ENCODE assay signal across 8 mouse cellular contexts in genomic region chr17:46856471-46857360, GRCm38 (mm10). TPM values are rescaled to one million over a fixed set of nuclear protein-coding genes. Genes with fewer than 3 reads are reported as not detected.
DNase-seq lines count a peak whose midpoint lies in the region; ATAC-seq and TF ChIP-seq lines count a peak whose summit lies in the region.

No protein-coding gene starts in this region.

- ATAC-seq in cerebellum, adult (ENCODE audit: insufficient number of reproducible peaks, low FRiP score, low TSS enrichment), result peak; percentile 16; the same call in 1 of the 2 replicates
- peak; percentile 37 for ATAC-seq in forebrain, embryonic 14.5 days
- ATAC-seq in lung, embryonic 16.5 days (ENCODE audit: low read depth), result peak; percentile 21

- in situ Hi-C loops in CH12.LX (cut with MboI; ENCODE audit: low pct_ligation_motif_present, low pct_unique_long_range_greater_than_20kb, low sequenced_read_pairs), result no loop called here

- WGBS in forebrain, embryonic 14.5 days, result under 1% methylated on average over 82 of the region's 87 CpGs
- WGBS in lung, embryonic 16.5 days, result under 1% methylated on average over 74 of the region's 87 CpGs

- TF ChIP-seq CTCF in CH12.LX (conservative IDR thresholded peaks at IDR 0.05 in 1 of 2, IDR thresholded peaks at IDR 0.05 in 1 of 2; ENCODE audit: low read depth in 2 of 2, low read length in 2 of 2), result no peak

- H3K4me1 ChIP-seq in CH12.LX (ENCODE audit: control insufficient read depth in 1 of 2, insufficient read depth in 2 of 2), result peaks cover 10 to 46% of the 10 kb centered on the region in 2 experiments
- H3K4me1 ChIP-seq in forebrain, embryonic 14.5 days (ENCODE audit: control insufficient read depth, insufficient read depth, low read length), result peaks cover 26% of the 10 kb centered on the region
- peaks cover 33% of the 10 kb centered on the region for H3K4me1 ChIP-seq in lung, embryonic 16.5 days (replicated peaks; ENCODE audit: control insufficient read depth, insufficient read depth, low read length)

- H3K27ac ChIP-seq in CH12.LX (ENCODE audit: insufficient read depth, low read depth), result peak overlapping the region; percentile 78
- peak overlapping the region; percentile 100 for H3K27ac ChIP-seq in forebrain, embryonic 14.5 days (ENCODE audit: low read depth, low read length)
- peak overlapping the region; percentile 99 for H3K27ac ChIP-seq in lung, embryonic 16.5 days (ENCODE audit: low read length)

- intact Hi-C loops in heart, postnatal 25 days (cut with DNase I), result loop anchor here (1.0 kb wide), 1 partner anchor 74 kb away; the partner anchor contains the start of gene Rpl7l1

- H3K4me3 ChIP-seq in CH12.LX (replicated peaks in 1 of 3; ENCODE audit: low read depth in 2 of 3, low read length in 2 of 3, poor library complexity in 1 of 3), result peak overlapping the region; percentile 74 to 84 (median 83)
- H3K4me3 ChIP-seq in forebrain, embryonic 14.5 days (ENCODE audit: low read depth, low read length), result peak overlapping the region; percentile 98
- H3K4me3 ChIP-seq in lung, embryonic 16.5 days (ENCODE audit: low read length), result peak overlapping the region; percentile 77

- peak; percentile 39 for DNase-seq in CH12.LX (ENCODE audit: extremely low read depth)
- peak; percentile 91 for DNase-seq in forebrain, embryonic 14.5 days (ENCODE audit: low spot score)
- DNase-seq in heart, postnatal 25 days (ENCODE audit: low spot score), result peak; percentile 49
- peak; percentile 70 for DNase-seq in layer of hippocampus, adult 9-11 months
- DNase-seq in ovary, postnatal 10 days (ENCODE audit: low spot score), result peak; percentile 62
- DNase-seq in thymus, postnatal 0 days (ENCODE audit: low spot score), result peak; percentile 66

- peaks cover 0 to 2% of the 10 kb centered on the region in 2 experiments for H3K36me3 ChIP-seq in CH12.LX (replicated peaks in 1 of 2; ENCODE audit: control insufficient read depth in 1 of 2, insufficient read depth in 1 of 2, low read length in 1 of 2)
- no peaks in the 10 kb centered on the region; the same call in 1 of the 2 replicates for H3K36me3 ChIP-seq in forebrain, embryonic 14.5 days (ENCODE audit: control insufficient read depth, insufficient read depth, low read length)
- no peaks in the 10 kb centered on the region for H3K36me3 ChIP-seq in lung, embryonic 16.5 days (ENCODE audit: control insufficient read depth, insufficient read depth, low read length)

- TF ChIP-seq POLR2A in CH12.LX (IDR thresholded peaks at IDR 0.05; ENCODE audit: low read depth, low read length), result peak; percentile 56; the same call in 1 of the 2 replicates

- no peaks in the 10 kb centered on the region for H3K27me3 ChIP-seq in CH12.LX (replicated peaks)
- no peaks in the 10 kb centered on the region for H3K27me3 ChIP-seq in forebrain, embryonic 14.5 days (replicated peaks; ENCODE audit: control insufficient read depth, insufficient read depth, low read length)
- no peaks in the 10 kb centered on the region for H3K27me3 ChIP-seq in lung, embryonic 16.5 days (ENCODE audit: control insufficient read depth, insufficient read depth, low read depth, low read length)

- H3K9me3 ChIP-seq in CH12.LX (replicated peaks; ENCODE audit: low read length), result no peaks in the 10 kb centered on the region
- no peaks in the 10 kb centered on the region for H3K9me3 ChIP-seq in forebrain, embryonic 14.5 days (replicated peaks; ENCODE audit: control insufficient read depth, low read length)
- H3K9me3 ChIP-seq in lung, embryonic 16.5 days (ENCODE audit: control insufficient read depth, low read length), result no peaks in the 10 kb centered on the region

- H3K9ac ChIP-seq in CH12.LX (ENCODE audit: insufficient read depth, low read depth), result peak overlapping the region; percentile 99
- peak overlapping the region; percentile 100 for H3K9ac ChIP-seq in forebrain, embryonic 14.5 days (ENCODE audit: low read length)
- peak overlapping the region; percentile 100 for H3K9ac ChIP-seq in lung, embryonic 16.5 days (ENCODE audit: low read length)

- no peak for TF ChIP-seq RAD21 in CH12.LX (IDR thresholded peaks at IDR 0.05; ENCODE audit: low read depth, low read length)

- TF ChIP-seq EP300 in CH12.LX (IDR thresholded peaks at IDR 0.05; ENCODE audit: low read length), result no peak

- peaks cover 28% of the 10 kb centered on the region for H3K79me2 ChIP-seq in CH12.LX (replicated peaks; ENCODE audit: control insufficient read depth, extremely low read depth, insufficient read depth, poor library complexity, severe bottlenecking)

- peak overlapping the region; percentile 73 for H3K4me2 ChIP-seq in CH12.LX (ENCODE audit: insufficient read depth, low read depth, poor library complexity, severe bottlenecking)
- peak overlapping the region; percentile 69 for H3K4me2 ChIP-seq in forebrain, embryonic 14.5 days (ENCODE audit: low read length)
- peak overlapping the region; percentile 82 for H3K4me2 ChIP-seq in lung, embryonic 16.5 days (ENCODE audit: low read depth, low read length)

- dilution Hi-C loops in CH12.LX (cut with MboI; ENCODE audit: extremely low pct_ligation_motif_present, extremely low pct_unique_long_range_greater_than_20kb, low sequenced_read_pairs), result no loop called here

TF ChIP-seq in CH12.LX, 34 proteins besides CTCF, POLR2A, EP300 and RAD21 (continues in another document):
- TF ChIP-seq NRF1 (IDR thresholded peaks at IDR 0.05; ENCODE audit: low read depth, low read length) (peak; percentile 67), MEF2A (IDR thresholded peaks at IDR 0.05; ENCODE audit: borderline replicate concordance, low read depth, low read length) (peak; percentile 1; the same call in 1 of the 2 replicates), MAZ (IDR thresholded peaks at IDR 0.05; ENCODE audit: low read depth, low read length) (no peak; the same call in 1 of the 2 replicates), SIN3A (IDR thresholded peaks at IDR 0.05; ENCODE audit: low read length) (no peak), IRF4 (IDR thresholded peaks at IDR 0.05; ENCODE audit: low read depth, low read length) (no peak), JUN (IDR thresholded peaks at IDR 0.05; ENCODE audit: insufficient read depth, low read depth, low read length) (no peak), CHD1 (IDR thresholded peaks at IDR 0.05; ENCODE audit: low read depth, low read length) (no peak; the same call in 1 of the 2 replicates), USF2 (conservative IDR thresholded peaks at IDR 0.05; ENCODE audit: low read depth, low read length) (no peak), SMC3 (IDR thresholded peaks at IDR 0.05; ENCODE audit: low read depth, low read length) (no peak; the same call in 1 of the 2 replicates), ELF1 (IDR thresholded peaks at IDR 0.05; ENCODE audit: low read depth, low read length) (no peak), PAX5 (IDR thresholded peaks at IDR 0.05; ENCODE audit: low read length) (no peak), ZMIZ1 (IDR thresholded peaks at IDR 0.05; ENCODE audit: low read depth, low read length) (no peak), JUND (conservative IDR thresholded peaks at IDR 0.05; ENCODE audit: low read depth, low read length) (no peak), MYC (IDR thresholded peaks at IDR 0.05; ENCODE audit: low read depth, low read length) (no peak), TCF12 (IDR thresholded peaks at IDR 0.05; ENCODE audit: low read depth, low read length) (peak; percentile 45), E2F4 (IDR thresholded peaks at IDR 0.05; ENCODE audit: insufficient replicate concordance, low read depth, low read length) (no peak), CHD2 (IDR thresholded peaks at IDR 0.05; ENCODE audit: low read length) (peak; percentile 40; the same call in 1 of the 2 replicates), MXI1 (IDR thresholded peaks at IDR 0.05; ENCODE audit: low read depth, low read length) (peak; percentile 42; the same call in 1 of the 2 replicates), NELFE (IDR thresholded peaks at IDR 0.05; ENCODE audit: low read depth, low read length) (peak; percentile 42; the same call in 1 of the 2 replicates), MAX (IDR thresholded peaks at IDR 0.05; ENCODE audit: low read length) (peak; percentile 27), BHLHE40 (IDR thresholded peaks at IDR 0.05; ENCODE audit: low read depth, low read length) (no peak; the same call in 1 of the 2 replicates), ETS1 (conservative IDR thresholded peaks at IDR 0.05; ENCODE audit: low read depth, low read length) (no peak), USF1 (IDR thresholded peaks at IDR 0.05; ENCODE audit: low read depth, low read length) (no peak), ZKSCAN1 (IDR thresholded peaks at IDR 0.05; ENCODE audit: borderline replicate concordance, low read depth, low read length) (no peak), ZC3H11A (IDR thresholded peaks at IDR 0.05; ENCODE audit: low read depth, low read length) (no peak), POLR2AphosphoS2 (IDR thresholded peaks at IDR 0.05; ENCODE audit: low read depth, low read length) (no peak)

RNA-seq across cellular contexts. Expression of gene Bicral, which starts 1.6 kb away (rescaled TPM):
- total RNA-seq in CH12.LX (2012; rRNA removed) (7.1 and 7.4 TPM in 2 replicates), CH12.LX (2014; rRNA removed) (2.4 and 3.0 TPM in 2 replicates)
- 5.0 and 5.9 TPM in 2 replicates for polyA plus RNA-seq in CH12.LX (2012; ENCODE audit: insufficient read length, low read depth)
- polyA plus RNA-seq in forebrain, embryonic 14.5 days (2014; fragmentation: Nextera tagmentation; extraction: Ambion mirVana), result 7.5 and 8.5 TPM in 2 replicates
- 10 to 100 TPM; 15.0 to 16.7 TPM for total RNA-seq in heart, postnatal 25 days (2021)
- 3.3 and 4.4 TPM in 2 replicates for polyA plus RNA-seq in lung, embryonic 16.5 days (2015; fragmentation: Nextera tagmentation; extraction: Ambion mirVana)
- 4.5 and 5.6 TPM in 2 replicates for polyA plus RNA-seq in thymus, postnatal 0 days (2015; fragmentation: Nextera tagmentation; extraction: Ambion mirVana)

RNA-seq across cellular contexts. Expression of gene Tbcc, which starts 33.8 kb away (rescaled TPM):
- total RNA-seq in CH12.LX (2012; rRNA removed) (27.8 and 32.8 TPM in 2 replicates), CH12.LX (2014; rRNA removed) (19.4 and 21.6 TPM in 2 replicates)
- 15.1 and 16.4 TPM in 2 replicates for polyA plus RNA-seq in CH12.LX (2012; ENCODE audit: insufficient read length, low read depth)
- 66.4 TPM in 2 replicates for polyA plus RNA-seq in forebrain, embryonic 14.5 days (2014; fragmentation: Nextera tagmentation; extraction: Ambion mirVana)
- 10 to 100 TPM; 15.5 to 17.7 TPM for total RNA-seq in heart, postnatal 25 days (2021)
- 38.6 and 40.8 TPM in 2 replicates for polyA plus RNA-seq in lung, embryonic 16.5 days (2015; fragmentation: Nextera tagmentation; extraction: Ambion mirVana)
- 54.1 and 60.3 TPM in 2 replicates for polyA plus RNA-seq in thymus, postnatal 0 days (2015; fragmentation: Nextera tagmentation; extraction: Ambion mirVana)

RNA-seq across cellular contexts. Expression of gene Prph2, which starts 53.5 kb away (rescaled TPM):
- total RNA-seq in CH12.LX (2012; rRNA removed), result not detected in 2 replicates
- not detected in 2 replicates for total RNA-seq in CH12.LX (2014; rRNA removed)
- polyA plus RNA-seq in CH12.LX (2012; ENCODE audit: insufficient read length, low read depth), result not detected in 2 replicates
- not detected in 2 replicates for polyA plus RNA-seq in forebrain, embryonic 14.5 days (2014; fragmentation: Nextera tagmentation; extraction: Ambion mirVana)
- total RNA-seq in heart, postnatal 25 days (2021), result not detected
- not detected in 2 replicates for polyA plus RNA-seq in lung, embryonic 16.5 days (2015; fragmentation: Nextera tagmentation; extraction: Ambion mirVana)
- polyA plus RNA-seq in thymus, postnatal 0 days (2015; fragmentation: Nextera tagmentation; extraction: Ambion mirVana), result not detected in 2 replicates

Comparison
In these comparisons a context has a peak if more than half of its experiments do, and no peak if none do; other contexts are left out.
1. Peak in every context shown above with its lines: DNase-seq, ATAC-seq, H3K4me3 ChIP-seq and H3K27ac ChIP-seq.
2. DNase-seq: peak in every context shown above with its lines; median percentile 91 in forebrain, embryonic 14.5 days; 70 in layer of hippocampus, adult 9-11 months; 66 in thymus, postnatal 0 days; 62 in ovary, postnatal 10 days; 49 in heart, postnatal 25 days; 39 in CH12.LX.